Mouse (Mus musculus): ENCODE data around the gene Dck. TPM values are rescaled to one million over a fixed set of nuclear protein-coding genes. Genes with fewer than 3 reads are reported as not detected.

The Dck gene
- polyA plus RNA-seq, 1 experiment from 2014 or later: 36.0 TPM

DNA sequence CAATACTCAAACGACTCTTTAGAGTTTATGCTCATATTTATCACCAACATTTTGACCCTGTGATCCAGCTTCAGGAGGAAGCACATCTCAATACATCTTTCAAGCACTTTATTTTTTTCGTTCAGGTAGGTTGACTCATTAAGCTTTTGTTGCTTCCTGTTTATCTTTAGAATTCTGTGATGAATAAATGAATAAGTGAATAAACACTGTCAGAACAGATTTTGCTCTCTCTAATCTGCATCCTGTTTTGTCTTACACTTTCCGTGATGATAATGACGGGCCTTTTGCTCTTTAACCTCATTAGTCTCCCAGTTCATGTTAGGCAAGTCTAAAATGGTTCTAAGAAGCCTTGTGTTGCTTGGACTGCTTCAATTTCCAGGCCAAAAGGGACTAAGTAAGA is 11.6 kb upstream of the Dck start:
- no peaks in the 10 kb centered on the region for H3K9me3 ChIP-seq
- H3K9ac ChIP-seq: no peak overlapping the region
- no peak overlapping the region for H3K4me2 ChIP-seq
- ATAC-seq (ENCODE audit: insufficient number of reproducible peaks, low FRiP score, low TSS enrichment, low read depth): no peak
- 93% methylated on average over 4 of the region's 4 CpGs for WGBS
- peaks cover 9% of the 10 kb centered on the region for H3K36me3 ChIP-seq
- no peaks in the 10 kb centered on the region for H3K4me1 ChIP-seq
- H3K4me3 ChIP-seq: no peak overlapping the region
- H3K27me3 ChIP-seq: no peaks in the 10 kb centered on the region
- H3K27ac ChIP-seq: no peak overlapping the region

DNA sequence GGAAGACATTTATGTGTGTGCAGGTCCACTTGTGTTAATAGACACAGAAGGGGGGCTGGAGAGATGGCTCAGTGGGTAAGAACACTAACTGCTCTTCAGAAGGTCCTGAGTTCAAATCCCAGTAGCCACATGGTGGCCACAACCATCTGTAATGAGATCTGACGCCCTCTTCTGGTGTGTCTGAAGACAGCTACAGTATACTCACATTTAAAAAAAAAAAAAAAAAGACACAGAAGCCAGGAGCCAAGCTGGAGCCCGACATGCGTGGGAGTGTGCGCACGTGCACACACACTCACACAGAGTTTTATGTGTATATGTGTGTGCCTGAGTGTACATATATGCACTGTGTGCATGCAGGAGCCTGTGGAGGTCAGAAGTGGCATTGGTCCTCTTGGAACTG is 2.2 kb upstream of the Dck start:
- 84% methylated on average over 5 of the region's 5 CpGs for WGBS
- Histone ChIP-seq H3K4me3 (no peak overlapping the region), H3K4me1 (peaks cover 8% of the 10 kb centered on the region), H3K4me2 (no peak overlapping the region), H3K36me3 (no peaks in the 10 kb centered on the region), H3K27me3 (no peaks in the 10 kb centered on the region), H3K9me3 (no peaks in the 10 kb centered on the region), H3K27ac (no peak overlapping the region), H3K9ac (no peak overlapping the region)
- ATAC-seq (ENCODE audit: insufficient number of reproducible peaks, low FRiP score, low TSS enrichment, low read depth): no peak

DNA sequence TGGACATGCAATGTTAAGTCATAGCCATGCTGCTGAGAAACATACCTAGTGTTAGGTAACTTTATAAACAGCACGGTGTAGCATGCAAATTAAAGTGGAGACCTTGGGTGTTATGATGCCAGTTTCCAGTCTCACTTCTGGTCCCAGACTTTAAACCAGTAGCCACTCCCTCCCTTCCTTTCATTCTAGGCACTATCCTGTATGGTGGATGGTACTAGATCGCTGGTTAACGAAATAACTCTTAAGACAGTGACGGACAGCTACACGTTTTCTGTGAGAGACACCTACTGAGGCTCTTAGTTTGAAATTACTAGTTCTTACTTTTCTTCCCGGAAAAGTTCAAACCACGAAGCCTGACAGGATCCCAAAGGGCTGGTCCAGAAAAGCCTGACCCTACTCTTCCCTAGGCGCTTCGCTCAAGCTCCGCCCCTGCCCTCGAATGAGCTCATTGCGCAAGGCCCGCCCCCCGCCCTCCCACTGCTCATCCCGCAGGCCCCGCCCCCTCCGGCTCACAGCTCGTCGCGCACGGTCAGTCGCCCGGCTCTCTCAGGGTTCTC is 288 bp upstream of the Dck start:
- Histone ChIP-seq H3K4me2 (peak overlapping the region; percentile 57), H3K9me3 (no peaks in the 10 kb centered on the region), H3K36me3 (peaks cover 3% of the 10 kb centered on the region), H3K9ac (peak overlapping the region; percentile 64), H3K4me1 (peaks cover 8% of the 10 kb centered on the region), H3K27me3 (no peaks in the 10 kb centered on the region), H3K27ac (no peak overlapping the region), H3K4me3 (peak overlapping the region; percentile 70)
- peak; percentile 54 for ATAC-seq (ENCODE audit: insufficient number of reproducible peaks, low FRiP score, low TSS enrichment, low read depth)
- under 1% methylated on average over 23 of the region's 23 CpGs for WGBS

DNA sequence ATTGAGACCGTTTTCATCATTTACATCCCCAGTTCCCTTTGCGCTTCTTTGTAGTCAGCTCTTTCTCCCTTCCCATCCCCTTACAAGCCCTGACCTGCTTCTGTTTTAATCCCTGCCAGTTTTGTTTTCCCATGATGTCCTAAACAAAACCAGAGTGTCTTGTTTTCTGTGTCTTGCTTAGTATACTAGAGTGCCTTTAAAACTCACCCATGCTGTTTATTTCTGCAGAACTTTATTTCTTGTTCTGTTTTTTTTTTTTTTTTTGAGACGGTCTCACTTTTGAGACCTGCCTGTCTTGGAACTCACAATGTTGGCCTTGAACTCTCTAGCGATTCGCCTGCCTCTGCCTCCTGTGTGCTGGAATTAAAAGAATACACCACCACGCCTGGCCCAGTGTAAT is 791 bp downstream of the Dck start:
- WGBS: 13% methylated on average over 6 of the region's 6 CpGs
- no peak for ATAC-seq (ENCODE audit: insufficient number of reproducible peaks, low FRiP score, low TSS enrichment, low read depth)
- Histone ChIP-seq H3K27ac (peak overlapping the region; percentile 87), H3K4me2 (peak overlapping the region; percentile 57), H3K27me3 (no peaks in the 10 kb centered on the region), H3K4me1 (peaks cover 8% of the 10 kb centered on the region), H3K4me3 (peak overlapping the region; percentile 70), H3K9me3 (no peaks in the 10 kb centered on the region), H3K36me3 (peaks cover 6% of the 10 kb centered on the region), H3K9ac (peak overlapping the region; percentile 64)

DNA sequence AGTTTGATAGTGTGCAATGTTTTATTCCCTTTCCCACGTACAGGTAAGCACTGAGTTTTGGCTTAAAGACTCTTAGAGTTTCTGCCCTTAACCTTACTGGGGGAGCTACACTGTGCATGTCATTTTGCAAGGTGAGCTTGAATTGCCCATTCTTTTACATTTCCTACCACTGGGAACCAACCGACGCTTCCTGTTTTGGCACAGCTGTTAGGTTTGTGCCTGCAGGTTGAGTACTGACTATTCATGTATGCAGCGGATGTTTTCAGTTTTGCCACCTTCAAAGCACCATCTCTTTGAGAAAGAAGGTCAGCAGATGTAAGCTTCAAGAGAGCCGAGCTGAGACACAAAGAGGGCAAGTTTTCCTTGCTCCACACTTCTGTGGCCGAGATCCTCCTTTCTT is 1.3 kb downstream of the Dck start:
- no peaks in the 10 kb centered on the region for H3K27me3 ChIP-seq
- no peaks in the 10 kb centered on the region for H3K9me3 ChIP-seq
- H3K4me3 ChIP-seq: peak overlapping the region; percentile 70
- peaks cover 6% of the 10 kb centered on the region for H3K36me3 ChIP-seq
- 48% methylated on average over 6 of the region's 6 CpGs for WGBS
- H3K4me1 ChIP-seq: peaks cover 8% of the 10 kb centered on the region
- ATAC-seq (ENCODE audit: insufficient number of reproducible peaks, low FRiP score, low TSS enrichment, low read depth): no peak
- H3K27ac ChIP-seq: no peak overlapping the region
- peak overlapping the region; percentile 57 for H3K4me2 ChIP-seq
- H3K9ac ChIP-seq: no peak overlapping the region

DNA sequence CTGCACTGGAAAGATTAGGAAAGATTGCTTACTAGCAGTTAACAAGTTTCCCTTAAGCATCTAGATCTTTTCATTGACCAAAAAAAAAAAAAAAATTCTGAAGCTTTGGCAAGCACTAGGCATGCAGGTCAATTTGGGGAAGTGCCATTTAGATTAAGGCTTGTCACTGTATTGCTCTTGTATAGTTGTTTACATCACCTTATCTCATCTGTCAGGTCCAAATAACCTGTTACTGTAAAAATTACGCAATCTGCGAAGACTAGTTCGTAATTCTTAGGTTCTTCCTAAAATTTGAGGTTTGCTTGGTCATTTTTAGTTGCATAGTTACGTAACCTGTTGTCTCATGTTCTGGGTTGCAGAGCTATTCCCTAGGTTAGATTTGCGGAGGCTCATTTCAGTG is 2.1 kb downstream of the Dck start:
- no peak overlapping the region for H3K4me2 ChIP-seq
- no peak for ATAC-seq (ENCODE audit: insufficient number of reproducible peaks, low FRiP score, low TSS enrichment, low read depth)
- H3K9ac ChIP-seq: no peak overlapping the region
- H3K27ac ChIP-seq: no peak overlapping the region
- peaks cover 8% of the 10 kb centered on the region for H3K4me1 ChIP-seq
- H3K9me3 ChIP-seq: no peaks in the 10 kb centered on the region
- 93% methylated on average over 5 of the region's 5 CpGs for WGBS
- peaks cover 9% of the 10 kb centered on the region for H3K36me3 ChIP-seq
- no peaks in the 10 kb centered on the region for H3K27me3 ChIP-seq
- H3K4me3 ChIP-seq: no peak overlapping the region

DNA sequence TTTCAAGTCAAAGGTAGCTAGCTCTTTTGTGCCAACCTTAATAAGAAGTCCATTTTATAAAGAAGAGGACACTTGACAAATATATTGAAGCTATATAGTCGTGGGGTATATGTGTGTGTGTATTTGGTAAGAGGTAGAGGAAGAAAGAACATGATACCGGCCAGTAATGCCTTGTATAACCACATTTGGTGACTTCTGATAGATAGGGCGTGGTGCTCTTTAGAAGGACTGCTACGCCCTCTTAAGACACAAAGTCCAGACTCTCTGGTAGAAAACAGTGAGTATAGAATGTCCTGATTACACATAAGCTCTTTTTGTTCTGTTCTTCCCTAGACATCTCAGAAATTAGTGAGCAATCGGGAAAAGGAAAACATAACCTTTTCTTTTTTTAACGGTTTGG is 3.4 kb downstream of the Dck start:
- Histone ChIP-seq H3K4me1 (peaks cover 8% of the 10 kb centered on the region), H3K27me3 (no peaks in the 10 kb centered on the region), H3K4me2 (no peak overlapping the region), H3K27ac (no peak overlapping the region), H3K36me3 (peaks cover 17% of the 10 kb centered on the region), H3K4me3 (no peak overlapping the region), H3K9ac (no peak overlapping the region), H3K9me3 (no peaks in the 10 kb centered on the region)
- ATAC-seq (ENCODE audit: insufficient number of reproducible peaks, low FRiP score, low TSS enrichment, low read depth): no peak
- 89% methylated on average over 6 of the region's 6 CpGs for WGBS

DNA sequence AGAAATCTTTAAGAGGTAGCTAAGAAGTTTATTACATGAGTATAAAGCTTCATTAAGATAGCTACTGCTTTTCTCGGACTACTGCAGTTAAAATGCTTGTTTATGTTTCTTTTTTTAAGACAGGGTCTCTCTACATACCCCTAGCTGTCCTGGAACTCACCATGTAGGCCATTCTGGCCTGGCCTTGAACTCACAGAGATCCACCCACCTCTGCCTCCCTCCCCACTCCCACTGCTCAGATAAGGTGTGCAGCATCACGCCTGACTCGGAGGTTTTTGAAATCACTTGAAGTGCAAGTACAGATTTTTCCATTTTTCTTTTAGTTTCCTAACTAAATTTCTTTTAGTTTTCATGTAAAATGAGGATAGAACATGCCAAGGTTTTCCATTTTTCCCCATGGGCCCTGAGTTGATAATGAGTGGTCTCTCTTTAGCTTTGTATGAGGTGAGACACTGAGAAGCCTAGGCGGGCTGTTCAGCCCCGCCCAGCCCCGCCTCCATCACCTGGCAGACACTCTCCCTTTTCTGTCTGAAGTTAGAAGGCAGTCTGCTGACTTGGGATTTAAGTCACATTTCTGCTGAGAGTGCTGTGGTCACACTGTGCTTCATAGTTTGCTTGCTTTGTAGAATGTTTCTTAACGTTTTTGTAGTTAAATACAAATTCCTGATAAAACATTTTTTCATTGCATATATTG is 17.4 kb downstream of the Dck start:
- no peaks in the 10 kb centered on the region for H3K9me3 ChIP-seq
- peaks cover 19% of the 10 kb centered on the region for H3K36me3 ChIP-seq
- H3K9ac ChIP-seq: no peak overlapping the region
- H3K27ac ChIP-seq: no peak overlapping the region
- no peaks in the 10 kb centered on the region for H3K4me1 ChIP-seq
- no peak for ATAC-seq (ENCODE audit: insufficient number of reproducible peaks, low FRiP score, low TSS enrichment, low read depth)
- no peaks in the 10 kb centered on the region for H3K27me3 ChIP-seq
- no peak overlapping the region for H3K4me3 ChIP-seq
- H3K4me2 ChIP-seq: no peak overlapping the region
- 69% methylated on average over 7 of the region's 7 CpGs for WGBS

DNA sequence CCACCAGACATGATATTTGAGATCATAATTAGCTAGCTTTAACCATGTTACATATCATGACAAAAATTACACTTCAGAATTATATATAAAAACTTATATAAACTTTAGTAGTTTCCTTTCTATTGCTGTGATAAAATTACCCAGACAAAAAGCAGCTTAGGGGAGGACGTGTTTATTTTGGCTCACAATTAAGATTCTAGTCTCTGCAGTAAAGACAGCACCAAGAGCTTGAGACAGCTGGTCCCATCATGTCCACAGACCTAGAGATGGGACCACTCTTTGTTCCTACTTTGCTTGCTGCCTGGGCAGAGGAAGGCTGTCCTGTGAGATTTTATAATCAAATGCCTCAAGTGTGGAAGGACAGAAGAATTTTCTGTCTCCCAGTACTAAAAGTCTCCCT is 20.3 kb downstream of the Dck start:
- H3K9ac ChIP-seq: no peak overlapping the region
- ATAC-seq (ENCODE audit: insufficient number of reproducible peaks, low FRiP score, low TSS enrichment, low read depth): no peak
- H3K36me3 ChIP-seq: peaks cover 9% of the 10 kb centered on the region

DNA sequence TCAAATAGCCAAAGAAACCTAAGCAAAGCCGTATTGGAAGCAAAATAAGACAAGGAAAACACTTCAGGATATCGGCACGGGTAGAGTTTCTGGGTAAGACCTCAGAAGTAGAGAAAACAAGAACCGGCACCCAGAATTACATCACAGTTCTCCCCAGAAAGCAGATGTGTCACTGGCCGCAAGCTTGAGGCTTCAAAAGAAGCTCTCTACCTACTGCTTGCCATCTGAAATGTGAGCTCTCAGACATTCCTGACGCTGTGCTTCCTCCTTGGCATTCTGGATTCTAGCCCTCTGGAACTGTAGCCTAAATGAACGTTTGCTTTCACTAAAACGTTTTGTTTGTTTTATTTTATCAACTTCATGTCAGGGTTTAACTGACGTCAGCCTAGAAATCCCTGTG is 25.9 kb downstream of the Dck start:
- no peak for ATAC-seq (ENCODE audit: insufficient number of reproducible peaks, low FRiP score, low TSS enrichment, low read depth)

More for the DNA sequence above, 20.3 kb downstream of the Dck start:
- no peaks in the 10 kb centered on the region for H3K27me3 ChIP-seq
- H3K4me2 ChIP-seq: no peak overlapping the region
- no peaks in the 10 kb centered on the region for H3K4me1 ChIP-seq
- H3K4me3 ChIP-seq: no peak overlapping the region
- 60% methylated on average over 1 of the region's 1 CpGs for WGBS
- no peak overlapping the region for H3K27ac ChIP-seq
- no peaks in the 10 kb centered on the region for H3K9me3 ChIP-seq

DNA sequence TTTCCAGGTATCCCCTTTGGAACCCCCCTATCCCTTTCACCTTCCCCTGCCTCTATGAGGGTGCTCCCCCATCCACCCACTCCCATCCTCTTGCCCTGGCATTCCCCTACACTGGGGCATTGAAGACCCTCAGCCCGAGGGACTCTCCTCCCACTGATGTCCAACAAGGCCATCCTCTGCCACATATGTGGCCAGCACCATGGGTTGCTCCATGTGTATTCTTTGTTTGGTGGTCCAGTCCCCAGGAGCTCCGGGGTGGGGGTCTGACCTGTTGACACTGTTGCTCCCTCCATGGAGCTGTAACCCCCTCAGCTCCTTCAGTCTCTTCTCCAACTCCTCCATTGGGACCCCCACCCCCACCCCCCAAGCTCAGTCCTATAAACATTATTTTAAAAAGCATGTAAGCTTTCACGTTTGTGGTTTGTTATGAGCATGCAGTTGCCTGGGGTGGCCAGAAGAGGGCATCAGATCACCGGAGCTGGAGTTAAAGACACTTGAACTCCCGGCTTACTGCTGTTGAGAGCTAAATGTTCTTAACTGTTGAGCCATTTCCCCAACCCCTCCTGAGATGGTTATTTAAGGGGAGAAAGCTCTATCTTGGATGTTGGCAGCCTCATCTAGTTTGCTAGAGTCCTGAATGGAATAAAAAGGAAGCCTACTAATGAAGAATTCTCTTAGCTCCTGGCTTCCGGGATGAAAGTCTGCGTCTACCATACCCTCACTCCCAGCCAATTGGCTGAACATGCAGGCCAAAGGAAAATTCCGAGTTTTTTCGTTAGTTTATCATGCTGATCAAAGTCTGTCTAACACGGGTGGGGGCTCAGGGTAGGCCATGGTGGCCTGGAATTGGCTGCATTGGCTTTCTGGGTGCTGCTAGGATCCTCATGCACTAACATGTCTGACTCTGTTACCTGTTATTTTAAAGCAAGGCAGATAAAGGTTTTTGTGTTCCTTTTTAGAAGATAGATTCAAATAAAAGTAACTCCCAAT is 26.8 kb downstream of the Dck start:
- Histone ChIP-seq H3K4me2 (no peak overlapping the region), H3K27me3 (no peaks in the 10 kb centered on the region), H3K27ac (no peak overlapping the region), H3K4me1 (no peaks in the 10 kb centered on the region), H3K36me3 (no peaks in the 10 kb centered on the region), H3K9ac (no peak overlapping the region), H3K9me3 (no peaks in the 10 kb centered on the region), H3K4me3 (no peak overlapping the region)
- 39% methylated on average over 10 of the region's 10 CpGs for WGBS
- no peak for ATAC-seq (ENCODE audit: insufficient number of reproducible peaks, low FRiP score, low TSS enrichment, low read depth)

More for the DNA sequence above, 25.9 kb downstream of the Dck start:
- Histone ChIP-seq H3K27ac (no peak overlapping the region), H3K4me3 (no peak overlapping the region), H3K4me1 (no peaks in the 10 kb centered on the region), H3K9ac (no peak overlapping the region), H3K27me3 (no peaks in the 10 kb centered on the region), H3K9me3 (no peaks in the 10 kb centered on the region), H3K4me2 (no peak overlapping the region), H3K36me3 (no peaks in the 10 kb centered on the region)
- 40% methylated on average over 9 of the region's 9 CpGs for WGBS

DNA sequence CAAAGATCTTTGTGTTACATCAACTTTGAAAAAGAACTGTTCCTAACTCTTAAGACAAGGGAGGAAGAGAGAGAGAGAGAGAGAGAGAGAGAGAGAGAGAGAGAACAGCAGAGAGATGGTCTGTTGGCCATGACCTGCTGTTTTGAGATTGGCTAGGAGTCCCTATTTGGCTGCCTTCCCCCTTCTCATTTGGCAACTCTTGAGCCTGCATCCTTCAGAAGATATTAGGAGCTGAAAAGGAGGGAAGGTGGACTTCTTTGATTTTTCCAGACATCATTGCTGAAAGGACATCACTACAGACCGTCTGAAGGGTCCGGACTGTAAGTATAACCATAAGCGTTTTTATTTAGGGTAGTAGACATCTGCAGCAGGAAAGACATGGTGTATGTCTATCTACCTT is 28.9 kb downstream of the Dck start:
- Histone ChIP-seq H3K27ac (no peak overlapping the region), H3K9ac (no peak overlapping the region), H3K4me1 (no peaks in the 10 kb centered on the region), H3K27me3 (no peaks in the 10 kb centered on the region), H3K4me2 (no peak overlapping the region), H3K4me3 (no peak overlapping the region), H3K36me3 (no peaks in the 10 kb centered on the region), H3K9me3 (no peaks in the 10 kb centered on the region)
- no peak for ATAC-seq (ENCODE audit: insufficient number of reproducible peaks, low FRiP score, low TSS enrichment, low read depth)
- WGBS: 85% methylated on average over 3 of the region's 3 CpGs

Data from limb, embryonic 15.5 days (tissue).